Mouse (Mus musculus) mouse embryonic stem cell (cell line): ENCODE measurements around the gene Gm9958.

Source experiments
- in situ Hi-C, 2 experiments: fragments of 300-500 bp; cut with MboI; formaldehyde crosslinking; loops; 1 replicate in 1 of 2; 3 replicates in 1 of 2; pipeline ENCODE4 v1.14.3; 2019 to 2020; ENCODE audit warnings: low sequenced_read_pairs in 2 of 2, low pct_unique_long_range_greater_than_20kb in 1 of 2, mixed read lengths in 1 of 2; ENCODE audit not compliant: unreplicated experiment in 1 of 2

Gene Gm9958

GRCm38 (mm10) chr5:90367067-90367303 lies at the start of gene Gm9958:
Gene Gm9958, plus strand, starts transcription at chr5:90367204.
- in situ Hi-C loops = loop anchor here in 1 of 2 experiments (10.0 kb wide), 1 partner anchor 152 kb away; no protein-coding TSS in a partner anchor

GRCm38 (mm10) chr5:90331071-90331470 lies 35.9 kb upstream of the Gm9958 start:
- in situ Hi-C loops = no loop called here

- in situ Hi-C loops = no loop called here
These were observed 34.5 kb upstream of the Gm9958 start for GRCm38 (mm10) chr5:90332478-90332877.

GRCm38 (mm10) chr5:90338177-90339091 lies 28.6 kb upstream of the Gm9958 start:
- in situ Hi-C loops = no loop called here

GRCm38 (mm10) chr5:90339129-90339952 lies 27.7 kb upstream of the Gm9958 start:
- in situ Hi-C loops = no loop called here

- in situ Hi-C loops = no loop called here
These were observed 27.1 kb upstream of the Gm9958 start for GRCm38 (mm10) chr5:90339953-90340343.

- in situ Hi-C loops = no loop called here
These were observed 26.2 kb upstream of the Gm9958 start for GRCm38 (mm10) chr5:90340847-90341246.

GRCm38 (mm10) chr5:90346877-90347276 lies 20.1 kb upstream of the Gm9958 start:
- in situ Hi-C loops = no loop called here

- in situ Hi-C loops = no loop called here
These were observed 13.3 kb upstream of the Gm9958 start for GRCm38 (mm10) chr5:90353552-90354317.

GRCm38 (mm10) chr5:90355824-90356223 lies 11.2 kb upstream of the Gm9958 start:
- in situ Hi-C loops = no loop called here

GRCm38 (mm10) chr5:90364526-90364925 lies 2.5 kb upstream of the Gm9958 start:
- in situ Hi-C loops = loop anchor here in 1 of 2 experiments (10.0 kb wide), 1 partner anchor 150 kb away; no protein-coding TSS in a partner anchor

GRCm38 (mm10) chr5:90365141-90365951 lies 1.7 kb upstream of the Gm9958 start:
- in situ Hi-C loops = loop anchor here in 1 of 2 experiments (10.0 kb wide), 1 partner anchor 151 kb away; no protein-coding TSS in a partner anchor

- in situ Hi-C loops = loop anchor here in 1 of 2 experiments (10.0 kb wide), 1 partner anchor 152 kb away; no protein-coding TSS in a partner anchor
These were observed 610 bp upstream of the Gm9958 start, which contains the start of gene Ankrd17 for GRCm38 (mm10) chr5:90366121-90367066. Gene Ankrd17, minus strand, starts transcription at chr5:90366577.

GRCm38 (mm10) chr5:90370401-90370800 lies 3.4 kb downstream of the Gm9958 start:
- in situ Hi-C loops = no loop called here

- in situ Hi-C loops = no loop called here
These were observed 6.7 kb downstream of the Gm9958 start for GRCm38 (mm10) chr5:90373708-90374107.

GRCm38 (mm10) chr5:90381458-90381857 lies 14.5 kb downstream of the Gm9958 start:
- in situ Hi-C loops = no loop called here

- in situ Hi-C loops = no loop called here
These were observed 16.1 kb downstream of the Gm9958 start for GRCm38 (mm10) chr5:90383080-90383479.
